Mouse (Mus musculus) erythroblast, embryonic 14.5 days (primary cell): Measurements from ENCODE around the gene Tpo. TPM values are rescaled to one million over a fixed set of nuclear protein-coding genes. Genes with fewer than 3 reads are reported as not detected.

Experiments used
- H3K27me3 ChIP-seq: 2 replicates; pipeline ENCODE4 v1.6.1; 2012; ENCODE audit warnings: inconsistent platforms; ENCODE audit not compliant: control insufficient read depth
- H3K36me3 ChIP-seq: 2 replicates; pipeline ENCODE4 v1.6.1; 2012; ENCODE audit warnings: mild to moderate bottlenecking, inconsistent platforms; ENCODE audit not compliant: control insufficient read depth
- H3K4me1 ChIP-seq: 2 replicates; pipeline ENCODE4 v1.6.1; 2012; ENCODE audit warnings: inconsistent platforms; ENCODE audit not compliant: control insufficient read depth
- H3K4me3 ChIP-seq: replicated peaks from 2 replicates; pipeline ENCODE3; 2012; ENCODE audit warnings: moderate library complexity, mild to moderate bottlenecking, inconsistent platforms
- H3K9me3 ChIP-seq: 2 replicates; pipeline ENCODE4 v1.6.1; 2012; ENCODE audit warnings: low read length, inconsistent platforms, mixed read lengths; ENCODE audit not compliant: control insufficient read depth
- GATA1 ChIP-seq: IDR thresholded peaks from 2 replicates; pipeline ENCODE4 v1.6.1; 2012; ENCODE audit warnings: low read length, inconsistent platforms, mixed read lengths
- TAL1 ChIP-seq: IDR thresholded peaks from 3 replicates; pipeline ENCODE4 v1.6.1; 2012; ENCODE audit warnings: low read length, inconsistent platforms, mixed read lengths
- polyA plus RNA-seq: library from polyadenylated mRNA; stranded (reverse); fragments of >175 nt; gene quantifications from 2 replicates; pipeline ENCODE4 v1.2.3, GENCODE M21; 2012

The Tpo gene
- polyA plus RNA-seq, 1 experiment: not detected

DNA sequence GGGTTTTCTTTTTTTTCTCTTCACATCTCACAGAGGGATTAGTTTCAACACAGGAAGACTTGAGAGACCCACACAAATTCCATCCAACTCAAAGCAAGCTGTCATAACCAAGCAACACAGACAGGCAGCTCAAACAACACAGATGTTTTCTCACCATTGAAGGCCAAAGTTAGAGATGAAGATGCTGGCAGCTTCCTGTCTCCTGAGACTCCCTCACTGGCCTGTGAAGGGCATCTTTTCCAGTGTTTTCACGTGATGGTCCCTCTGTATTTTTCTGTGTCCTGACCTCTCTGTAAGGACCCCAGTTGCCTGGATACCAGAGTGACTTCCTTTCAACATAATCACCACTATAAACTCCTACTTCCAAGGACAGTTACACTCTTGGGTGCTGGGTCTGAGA, 97.0 kb downstream of the Tpo start:
- Histone ChIP-seq H3K36me3 (no peaks in the 10 kb centered on the region), H3K4me3 (no peak overlapping the region), H3K4me1 (no peaks in the 10 kb centered on the region), H3K27me3 (no peaks in the 10 kb centered on the region), H3K9me3 (no peaks in the 10 kb centered on the region)
- TF ChIP-seq GATA1: no peak
- TF ChIP-seq TAL1: no peak

DNA sequence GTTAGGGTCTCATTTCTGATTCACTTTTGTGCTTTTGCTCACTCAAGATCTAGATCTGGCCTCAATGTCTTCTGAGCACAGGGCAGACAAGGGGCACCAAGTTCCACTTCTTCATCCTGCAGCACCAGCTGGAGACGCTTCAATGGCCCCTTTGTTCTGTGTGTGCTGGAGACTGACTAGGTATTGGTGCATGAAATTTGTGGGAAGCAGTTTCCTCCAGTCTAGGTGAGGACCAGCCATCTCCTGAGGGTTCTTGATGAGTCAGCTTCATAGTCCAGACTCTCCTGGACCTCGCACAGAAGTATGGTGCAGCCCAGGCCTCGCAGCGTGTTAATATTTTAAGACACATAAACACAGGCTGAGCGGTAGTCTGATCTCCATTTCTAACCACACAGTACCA, 97.7 kb downstream of the Tpo start:
- Histone ChIP-seq H3K4me3 (no peak overlapping the region), H3K27me3 (no peaks in the 10 kb centered on the region), H3K9me3 (no peaks in the 10 kb centered on the region), H3K36me3 (no peaks in the 10 kb centered on the region), H3K4me1 (no peaks in the 10 kb centered on the region)
- no peak for TF ChIP-seq GATA1
- no peak for TF ChIP-seq TAL1

DNA sequence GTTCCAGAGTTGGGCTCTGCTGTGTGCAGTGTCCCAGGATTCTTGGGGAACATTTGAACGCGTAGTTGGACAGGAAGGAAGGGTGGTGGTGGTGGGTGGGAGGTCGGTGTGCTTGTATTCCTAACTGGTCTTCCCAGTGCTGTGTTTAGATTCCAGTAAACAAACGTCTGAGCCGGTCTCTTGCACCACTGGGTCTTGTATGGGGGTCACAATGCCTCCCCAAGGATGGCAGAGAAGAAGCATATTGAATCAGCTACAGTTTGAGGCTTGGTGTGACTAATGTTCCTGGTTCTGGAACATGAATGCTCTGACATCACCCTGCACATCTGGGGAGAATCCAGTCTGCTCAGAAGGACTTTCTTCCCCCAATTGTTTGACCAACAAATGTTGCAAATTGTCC, 101.9 kb downstream of the Tpo start:
- Histone ChIP-seq H3K4me3 (no peak overlapping the region), H3K27me3 (no peaks in the 10 kb centered on the region), H3K4me1 (no peaks in the 10 kb centered on the region), H3K9me3 (no peaks in the 10 kb centered on the region), H3K36me3 (no peaks in the 10 kb centered on the region)
- TF ChIP-seq GATA1 (no peak), TAL1 (no peak)

DNA sequence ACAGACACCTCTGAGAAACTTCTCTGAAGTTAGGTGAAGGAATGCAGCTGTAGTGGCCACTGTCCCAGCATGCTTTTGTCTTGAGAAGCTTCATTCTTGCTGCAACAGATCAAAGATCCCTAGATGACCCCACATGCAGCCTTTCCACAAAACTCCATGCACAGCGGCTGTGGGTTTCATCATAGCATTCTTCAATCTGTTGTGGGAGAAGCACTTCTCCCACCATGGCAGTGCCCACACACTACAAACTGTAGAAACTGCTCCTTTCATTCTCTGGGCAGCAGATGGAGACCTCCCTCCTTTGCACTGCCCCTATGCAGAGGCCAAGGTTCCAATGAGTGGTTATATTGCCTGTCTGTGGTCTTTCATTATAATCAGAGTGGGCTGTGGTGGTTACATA, 103.3 kb downstream of the Tpo start:
- Histone ChIP-seq H3K9me3 (no peaks in the 10 kb centered on the region), H3K4me3 (no peak overlapping the region)

DNA sequence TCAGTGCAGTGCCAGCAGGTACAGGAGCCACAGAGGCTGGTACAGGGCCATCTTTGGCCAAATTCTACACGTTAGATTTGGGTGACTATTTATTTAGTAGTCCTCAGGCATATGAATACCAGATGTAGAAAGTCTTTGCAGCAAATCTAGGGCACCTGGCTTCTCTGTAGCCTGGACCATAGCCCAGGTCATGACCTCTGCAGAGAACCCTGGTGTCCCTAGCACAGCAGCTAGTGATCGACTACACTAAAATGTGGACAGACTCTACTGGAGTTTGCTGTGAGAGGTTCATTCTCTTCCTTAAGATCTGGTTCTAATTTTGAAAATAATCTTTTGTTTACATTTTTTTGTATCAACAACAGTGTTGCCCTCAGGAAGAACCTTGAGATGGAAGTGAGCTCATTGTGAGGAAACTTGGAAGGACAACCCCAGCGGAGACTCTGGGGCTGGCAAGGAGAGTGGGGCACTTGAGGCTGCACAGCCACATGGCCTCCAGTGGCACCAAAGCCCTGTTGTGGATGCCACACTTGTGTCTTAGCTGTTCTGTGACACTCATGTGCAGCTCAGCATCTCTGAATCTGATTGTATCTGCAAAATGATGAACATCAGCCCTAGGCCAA, 104.6 kb downstream of the Tpo start:
- no peak for TF ChIP-seq GATA1
- TF ChIP-seq TAL1: no peak
- H3K9me3 ChIP-seq: no peaks in the 10 kb centered on the region
- no peaks in the 10 kb centered on the region for H3K36me3 ChIP-seq
- no peaks in the 10 kb centered on the region for H3K4me1 ChIP-seq
- no peak overlapping the region for H3K4me3 ChIP-seq
- H3K27me3 ChIP-seq: no peaks in the 10 kb centered on the region

More for the DNA sequence above, 103.3 kb downstream of the Tpo start:
- Histone ChIP-seq H3K36me3 (no peaks in the 10 kb centered on the region), H3K27me3 (no peaks in the 10 kb centered on the region), H3K4me1 (no peaks in the 10 kb centered on the region)
- no peak for TF ChIP-seq GATA1

DNA sequence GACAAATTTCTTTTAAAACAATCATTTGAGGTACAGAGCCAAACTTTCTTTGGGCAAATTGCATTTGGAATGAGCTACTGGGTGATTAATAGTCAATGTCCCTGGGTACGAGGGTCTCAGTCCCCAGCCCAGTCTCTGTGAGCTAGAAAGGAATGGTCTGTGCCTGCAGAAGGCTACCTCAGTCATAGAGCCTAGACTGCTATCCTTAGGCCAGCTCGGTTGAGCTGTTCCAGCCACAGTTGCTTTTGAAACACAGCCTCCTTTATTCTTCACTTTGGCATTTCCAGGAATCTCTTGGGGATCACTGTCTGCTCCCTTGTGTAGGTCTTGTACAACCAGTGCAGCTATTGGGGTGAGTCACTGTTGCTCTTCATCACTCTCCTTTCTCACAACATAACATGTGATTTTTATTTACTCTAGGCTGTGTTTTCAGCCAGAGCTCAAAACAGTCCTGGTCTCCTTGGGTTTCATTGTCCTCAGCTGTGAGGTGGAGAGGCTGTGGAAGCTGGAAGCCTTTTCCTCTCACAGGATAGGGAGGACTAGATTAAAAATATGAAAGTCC, 108.1 kb downstream of the Tpo start:
- Histone ChIP-seq H3K36me3 (no peaks in the 10 kb centered on the region), H3K4me3 (no peak overlapping the region), H3K9me3 (no peaks in the 10 kb centered on the region), H3K27me3 (no peaks in the 10 kb centered on the region), H3K4me1 (no peaks in the 10 kb centered on the region)
- TF ChIP-seq TAL1 (no peak), GATA1 (no peak)

DNA sequence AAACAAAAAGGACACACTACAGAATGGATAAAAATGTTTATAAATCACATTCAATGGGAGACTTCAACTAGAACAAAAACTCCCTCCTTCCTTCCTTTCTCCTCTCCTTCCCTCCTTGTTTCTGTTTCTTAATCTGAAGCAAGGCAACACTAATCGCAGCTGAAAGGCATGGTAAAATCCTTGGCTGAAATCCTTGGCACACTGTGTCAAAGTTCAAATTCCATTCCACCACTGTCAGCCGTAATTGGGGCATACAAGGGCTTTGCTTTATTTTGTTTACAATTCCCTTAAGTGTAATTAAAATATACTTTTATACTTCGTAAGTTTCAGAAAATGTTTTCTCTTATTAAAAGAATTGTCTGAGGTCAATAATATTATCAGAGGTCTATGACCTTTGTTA, 108.9 kb downstream of the Tpo start:
- no peaks in the 10 kb centered on the region for H3K4me1 ChIP-seq
- TF ChIP-seq GATA1 (no peak), TAL1 (no peak)
- H3K4me3 ChIP-seq: no peak overlapping the region
- no peaks in the 10 kb centered on the region for H3K27me3 ChIP-seq
- H3K36me3 ChIP-seq: no peaks in the 10 kb centered on the region
- no peaks in the 10 kb centered on the region for H3K9me3 ChIP-seq

DNA sequence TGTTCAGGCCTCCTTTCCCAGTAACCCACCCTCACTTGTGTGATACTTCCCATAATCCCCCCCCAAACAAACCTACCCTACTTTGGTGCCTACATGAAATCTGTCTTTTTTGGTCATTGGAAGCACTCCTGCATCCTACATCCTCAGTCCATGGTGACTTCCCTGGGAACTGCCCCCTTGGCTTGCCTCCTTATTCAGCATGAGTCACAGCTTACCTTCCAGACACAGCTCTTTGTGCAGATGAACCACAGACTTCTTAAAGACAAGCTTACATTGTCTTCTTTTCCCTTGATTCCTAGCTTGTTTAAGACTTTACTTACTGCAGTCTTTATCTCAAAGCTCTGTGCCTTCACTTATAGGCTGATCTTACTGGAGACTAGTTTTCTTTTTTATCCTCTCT, 112.0 kb downstream of the Tpo start:
- Histone ChIP-seq H3K4me1 (no peaks in the 10 kb centered on the region), H3K4me3 (no peak overlapping the region), H3K9me3 (no peaks in the 10 kb centered on the region), H3K36me3 (no peaks in the 10 kb centered on the region), H3K27me3 (no peaks in the 10 kb centered on the region)
- no peak for TF ChIP-seq TAL1
- TF ChIP-seq GATA1: no peak

DNA sequence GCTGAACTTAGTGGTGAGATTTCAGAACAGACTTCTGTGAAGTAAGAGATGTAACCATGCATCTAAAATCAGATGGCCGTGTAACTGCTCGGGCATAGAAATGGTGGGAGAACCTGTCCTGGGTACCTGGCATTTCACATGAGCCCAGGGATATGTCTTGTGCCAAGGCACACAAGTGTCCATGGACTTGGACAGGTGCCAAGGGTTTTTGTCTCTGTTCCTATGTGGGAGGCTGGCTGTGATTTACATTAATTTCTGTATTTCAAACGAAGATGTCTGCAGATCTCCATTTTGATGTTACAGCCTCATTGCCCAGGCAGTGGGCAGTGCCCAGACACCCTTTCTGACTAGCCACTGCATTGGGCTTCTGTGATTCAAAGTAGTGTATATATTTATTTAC, 115.3 kb downstream of the Tpo start:
- Histone ChIP-seq H3K36me3 (no peaks in the 10 kb centered on the region), H3K4me3 (no peak overlapping the region), H3K4me1 (no peaks in the 10 kb centered on the region), H3K27me3 (no peaks in the 10 kb centered on the region), H3K9me3 (no peaks in the 10 kb centered on the region)
- no peak for TF ChIP-seq GATA1

DNA sequence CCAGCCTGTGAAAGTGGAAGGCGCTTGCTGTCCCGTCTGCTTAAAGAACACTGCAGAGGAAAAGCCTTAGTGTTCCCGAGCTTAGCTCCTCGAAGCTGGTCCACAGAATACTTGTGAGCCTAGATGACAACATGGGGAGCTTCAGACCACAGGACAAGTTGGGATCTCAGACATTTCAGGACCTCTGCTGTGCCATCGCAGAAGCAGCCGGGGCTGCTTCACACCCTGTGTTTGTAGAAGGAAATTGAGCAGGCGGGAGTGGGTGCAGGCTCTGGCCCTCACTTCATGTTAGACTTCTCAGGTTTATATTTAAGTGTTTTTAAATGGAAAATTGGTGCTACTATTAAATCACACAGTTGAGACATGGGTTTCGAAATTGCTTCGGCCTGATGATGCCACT, 116.9 kb downstream of the Tpo start:
- H3K27me3 ChIP-seq: no peaks in the 10 kb centered on the region
- no peak overlapping the region for H3K4me3 ChIP-seq
- no peaks in the 10 kb centered on the region for H3K9me3 ChIP-seq
- TF ChIP-seq GATA1: no peak
- no peak for TF ChIP-seq TAL1
- no peaks in the 10 kb centered on the region for H3K4me1 ChIP-seq
- H3K36me3 ChIP-seq: no peaks in the 10 kb centered on the region
